Mouse (Mus musculus): ENCODE data around the gene Ptgr1.

The Ptgr1 gene

DNA sequence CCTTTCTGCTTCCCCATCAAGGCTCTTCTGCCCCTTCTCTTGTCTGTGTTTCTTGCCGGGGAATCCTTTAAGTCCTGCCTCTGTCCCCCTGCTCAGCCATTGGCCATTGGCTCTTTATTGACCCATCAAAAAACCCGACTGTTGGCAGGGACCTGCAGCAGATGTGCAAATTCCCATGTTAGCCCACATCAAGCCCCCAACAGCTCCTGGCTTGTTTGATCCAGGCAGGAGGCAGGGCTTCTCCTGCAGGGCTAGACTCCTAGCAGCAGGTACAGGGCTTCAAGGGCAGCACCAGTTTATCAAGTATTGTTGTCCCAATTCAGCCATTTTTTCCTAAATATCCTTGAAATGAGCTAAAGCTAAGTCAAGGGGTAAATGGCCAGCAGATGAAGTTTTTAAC is 60.8 kb downstream of the Ptgr1 start:
- DNase-seq (ENCODE audit: low spot score), result no peak

DNA sequence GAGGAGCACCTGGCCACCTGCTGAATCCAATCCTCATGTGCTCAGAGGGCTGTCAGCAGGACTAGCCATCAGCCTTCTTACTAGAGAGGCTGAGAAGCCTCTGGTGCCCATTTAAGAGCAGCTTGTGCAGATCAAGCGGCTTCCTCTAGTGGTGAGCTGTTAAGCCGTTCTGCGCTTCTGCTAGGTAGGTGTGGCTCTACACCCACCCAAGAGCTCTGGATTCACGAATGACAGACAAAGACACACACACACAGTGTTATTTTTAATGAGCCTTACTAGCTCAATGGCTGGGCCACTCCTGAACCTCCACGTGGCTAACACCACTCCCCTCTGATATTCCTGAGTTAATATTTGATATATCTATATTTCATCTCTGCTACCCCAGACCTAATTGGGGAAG is 61.3 kb downstream of the Ptgr1 start:
- no peak for DNase-seq (ENCODE audit: low spot score)

DNA sequence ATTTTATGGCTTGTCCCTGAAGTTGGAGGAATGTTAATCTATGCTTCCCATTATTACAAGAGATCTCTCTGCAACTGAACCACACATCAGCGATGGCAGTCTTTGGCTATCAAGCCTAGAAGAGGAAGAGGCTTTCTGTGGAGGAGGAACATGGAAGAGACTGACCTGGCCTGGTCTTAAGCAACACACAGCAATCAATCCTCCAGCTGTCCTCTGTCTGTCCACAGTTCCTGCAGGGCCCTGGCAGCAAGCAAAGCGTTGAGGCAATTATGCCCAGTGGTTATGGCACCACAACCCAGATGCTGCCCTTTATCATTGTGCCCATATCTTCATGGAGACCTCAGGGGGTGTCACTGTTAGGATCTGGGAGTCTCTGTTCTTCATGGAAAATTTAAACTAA is 63.0 kb downstream of the Ptgr1 start:
- no peak for DNase-seq (ENCODE audit: low spot score)
